Mouse (Mus musculus) kidney, adult 9 months (tissue): ENCODE measurements at regions not wholly inside any gene's neighbourhood (a gene's known extent, or its start where the extent isn't known, plus 50 kb on each side); places are given as distances from the start of the nearest gene placed in this dataset.

Experiments used
- DNase-seq: peaks from one replicate; pipeline ENCODE4 v3.0.0; 2022

DNA sequence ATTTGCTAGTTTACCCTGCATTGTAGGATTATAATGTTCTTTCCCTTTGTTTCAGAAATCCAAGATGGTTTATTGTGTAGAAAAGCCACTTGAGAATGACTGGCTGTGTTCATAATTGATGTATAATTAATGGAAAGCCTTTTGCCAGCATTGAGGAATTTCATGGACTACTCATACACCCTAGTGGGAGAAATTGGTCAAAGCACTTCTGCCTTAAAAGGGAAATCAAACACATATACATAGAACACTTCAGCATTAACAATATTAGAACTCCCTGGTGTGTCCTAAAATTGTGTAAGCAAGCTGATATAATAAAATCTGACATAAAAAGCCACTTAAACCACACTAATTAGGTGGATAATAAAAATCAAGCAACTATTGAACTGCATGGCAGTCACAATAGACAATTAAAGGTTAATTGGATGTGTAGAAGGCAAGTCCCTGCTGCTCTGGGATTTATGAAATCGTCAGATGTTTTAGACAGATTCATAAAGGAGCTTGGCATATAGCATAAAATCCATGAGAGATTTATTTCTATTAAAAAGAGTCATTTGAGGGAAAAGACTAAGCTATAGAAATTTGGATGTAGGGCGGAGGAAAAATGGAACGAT, 607.0 kb upstream of the Dpp10 start:
- DNase-seq: no peak

DNA sequence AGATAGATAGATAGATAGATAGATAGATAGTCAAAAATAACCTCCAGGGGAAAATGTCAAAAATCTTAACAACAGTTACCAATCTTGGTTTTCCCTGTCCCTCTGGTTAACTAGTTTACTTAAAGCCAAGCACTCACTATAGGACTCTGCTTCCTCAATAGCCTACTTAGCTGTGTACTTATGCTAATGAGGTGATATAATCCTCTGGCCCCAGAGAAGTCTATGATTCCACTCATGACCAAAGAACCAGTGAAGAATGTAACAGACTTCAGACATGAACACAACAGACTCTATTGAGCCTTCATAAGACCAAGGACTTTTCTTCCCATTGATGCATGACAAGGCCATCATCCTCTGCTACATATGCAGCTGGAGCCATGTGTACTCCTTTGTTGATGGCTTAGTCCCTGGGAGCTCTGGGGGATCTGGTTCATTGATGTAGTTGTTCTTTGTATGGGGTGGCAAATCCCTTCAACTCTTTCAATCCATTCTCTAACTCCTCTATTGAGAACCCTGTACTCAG, 589.9 kb upstream of the Dpp10 start:
- no peak for DNase-seq

DNA sequence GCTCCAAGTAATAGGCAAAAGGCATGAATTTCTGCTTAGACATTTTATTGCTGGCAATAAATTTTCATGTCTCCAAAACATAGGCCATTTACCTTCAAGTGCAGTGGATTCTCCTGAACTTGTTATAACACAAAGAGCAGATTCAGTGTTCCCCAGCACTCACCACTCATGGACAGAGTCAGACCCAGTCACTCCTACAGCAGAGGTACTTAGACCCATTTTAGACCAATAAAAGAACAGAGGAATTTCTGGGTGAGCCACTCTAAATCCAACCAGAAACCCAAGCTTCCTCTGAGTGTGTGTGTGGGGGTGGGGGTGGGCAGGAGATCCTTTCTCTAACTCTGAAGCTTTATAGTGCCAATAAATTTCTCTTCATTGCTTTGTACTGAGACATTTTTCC, 584.7 kb upstream of the Dpp10 start:
- DNase-seq: no peak

DNA sequence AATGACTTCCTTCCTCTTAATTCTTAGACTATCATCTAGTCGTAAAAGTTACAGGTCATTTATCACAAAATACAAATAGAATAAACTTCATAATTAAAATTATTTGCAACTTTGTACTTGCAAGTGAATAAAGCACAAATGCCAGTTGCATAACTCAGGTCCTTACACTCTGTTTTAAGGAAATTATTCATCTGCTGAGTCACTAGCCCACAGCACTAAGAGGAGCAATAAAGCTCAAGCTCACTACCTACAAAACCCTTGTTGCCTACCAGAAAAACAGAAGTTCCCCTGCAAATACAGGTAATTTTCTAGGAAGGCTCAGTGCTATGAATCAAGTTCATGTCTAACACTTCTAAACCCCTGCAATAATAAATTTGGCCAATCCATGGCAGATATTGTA, 539.3 kb upstream of the Dpp10 start:
- DNase-seq: no peak
